Mouse (Mus musculus) CH12F3 (cell line): ENCODE results near the gene Spag8.

Experiments
- in situ Hi-C: fragments of 300-500 bp; cut with MboI; formaldehyde crosslinking; loops from 2 replicates; pipeline ENCODE4 v1.14.3; 2020; ENCODE audit warnings: low sequenced_read_pairs

Spag8 gene

GRCm38 (mm10) chr4:43604751-43605685 is 48.4 kb downstream of the Spag8 start:
- in situ Hi-C loops, result no loop called here

- in situ Hi-C loops, result no loop called here
These were observed 49.3 kb downstream of the Spag8 start for GRCm38 (mm10) chr4:43604099-43604498.
